Mouse (Mus musculus): ENCODE measurements at regions not wholly inside any gene's neighbourhood (a gene's known extent, or its start where the extent isn't known, plus 50 kb on each side); places are given as distances from the start of the nearest gene placed in this dataset.

DNA sequence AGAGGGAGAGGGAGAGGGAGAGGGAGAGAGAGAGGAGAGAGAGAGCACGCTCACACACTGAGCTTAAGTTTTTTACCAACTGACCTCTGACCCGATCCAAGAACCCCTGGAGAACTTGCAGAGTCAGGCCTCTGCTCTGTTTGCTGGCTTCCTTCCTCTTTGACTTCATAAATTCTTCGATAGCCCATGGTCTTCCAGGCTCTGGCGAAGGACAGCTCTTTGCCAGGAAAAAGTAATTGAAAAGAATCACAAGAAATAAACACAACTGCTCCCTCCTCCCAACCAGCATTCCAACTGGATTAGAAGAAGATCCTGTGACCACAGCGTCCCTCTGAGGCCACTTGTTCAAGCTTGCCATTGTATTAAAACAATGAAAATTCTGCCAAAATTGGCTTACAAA, 182.8 kb downstream of the Tmem132e start:
- no peak overlapping the region for H3K27ac ChIP-seq (ENCODE audit: insufficient read depth, low read length)
- H3K4me1 ChIP-seq (ENCODE audit: control insufficient read depth, insufficient read depth, insufficient read length) = no peaks in the 10 kb centered on the region
- DNase-seq (ENCODE audit: low read depth in 1 of 2, low spot score in 2 of 2) = no peak
- no peaks in the 10 kb centered on the region for H3K27me3 ChIP-seq (ENCODE audit: control insufficient read depth, insufficient read depth, low read length)
- TF ChIP-seq CTCF (IDR thresholded peaks at IDR 0.05; ENCODE audit: extremely low read depth, insufficient read depth, insufficient read length, insufficient replicate concordance) (no peak), POLR2A (IDR thresholded peaks at IDR 0.05; ENCODE audit: low read depth, low read length) (no peak)
- no peaks in the 10 kb centered on the region for H3K36me3 ChIP-seq (ENCODE audit: control insufficient read depth, insufficient read depth, low read length)
- WGBS = 28% methylated on average over 5 of the region's 5 CpGs
- no peak overlapping the region for H3K4me3 ChIP-seq (ENCODE audit: extremely low read depth, insufficient read depth, insufficient read length)

GRCm38 (mm10) chr11:82569819-82570218, 181.1 kb downstream of the Tmem132e start:
- no peak for TF ChIP-seq POLR2A (IDR thresholded peaks at IDR 0.05; ENCODE audit: low read depth, low read length)
- TF ChIP-seq CTCF (IDR thresholded peaks at IDR 0.05; ENCODE audit: extremely low read depth, insufficient read depth, insufficient read length, insufficient replicate concordance) = no peak
- H3K36me3 ChIP-seq (ENCODE audit: control insufficient read depth, insufficient read depth, low read length) = no peaks in the 10 kb centered on the region
- H3K4me3 ChIP-seq (ENCODE audit: extremely low read depth, insufficient read depth, insufficient read length) = no peak overlapping the region
- H3K27me3 ChIP-seq (ENCODE audit: control insufficient read depth, insufficient read depth, low read length) = no peaks in the 10 kb centered on the region
- DNase-seq (ENCODE audit: low read depth in 1 of 2, low spot score in 2 of 2) = no peak
- no peak overlapping the region for H3K27ac ChIP-seq (ENCODE audit: insufficient read depth, low read length)
- no peaks in the 10 kb centered on the region for H3K4me1 ChIP-seq (ENCODE audit: control insufficient read depth, insufficient read depth, insufficient read length)

GRCm38 (mm10) chr11:82568219-82568676, 179.5 kb downstream of the Tmem132e start:
- Histone ChIP-seq H3K4me3 (ENCODE audit: extremely low read depth, insufficient read depth, insufficient read length) (no peak overlapping the region), H3K27ac (ENCODE audit: insufficient read depth, low read length) (no peak overlapping the region), H3K4me1 (ENCODE audit: control insufficient read depth, insufficient read depth, insufficient read length) (no peaks in the 10 kb centered on the region), H3K27me3 (ENCODE audit: control insufficient read depth, insufficient read depth, low read length) (no peaks in the 10 kb centered on the region), H3K36me3 (ENCODE audit: control insufficient read depth, insufficient read depth, low read length) (no peaks in the 10 kb centered on the region)
- 46% methylated on average over 2 of the region's 2 CpGs for WGBS
- TF ChIP-seq CTCF (IDR thresholded peaks at IDR 0.05; ENCODE audit: extremely low read depth, insufficient read depth, insufficient read length, insufficient replicate concordance) (no peak), POLR2A (IDR thresholded peaks at IDR 0.05; ENCODE audit: low read depth, low read length) (no peak)
- DNase-seq (ENCODE audit: low read depth in 1 of 2, low spot score in 2 of 2) = no peak

- DNase-seq (ENCODE audit: low read depth in 1 of 2, low spot score in 2 of 2) = no peak
- TF ChIP-seq CTCF (IDR thresholded peaks at IDR 0.05; ENCODE audit: extremely low read depth, insufficient read depth, insufficient read length, insufficient replicate concordance) (no peak), POLR2A (IDR thresholded peaks at IDR 0.05; ENCODE audit: low read depth, low read length) (no peak)
- Histone ChIP-seq H3K27ac (ENCODE audit: insufficient read depth, low read length) (no peak overlapping the region), H3K4me1 (ENCODE audit: control insufficient read depth, insufficient read depth, insufficient read length) (no peaks in the 10 kb centered on the region), H3K27me3 (ENCODE audit: control insufficient read depth, insufficient read depth, low read length) (no peaks in the 10 kb centered on the region), H3K36me3 (ENCODE audit: control insufficient read depth, insufficient read depth, low read length) (no peaks in the 10 kb centered on the region), H3K4me3 (ENCODE audit: extremely low read depth, insufficient read depth, insufficient read length) (no peak overlapping the region)
- WGBS = 69% methylated on average over 9 of the region's 9 CpGs
Observed at GRCm38 (mm10) chr11:82567014-82567685, 178.4 kb downstream of the Tmem132e start.

DNA sequence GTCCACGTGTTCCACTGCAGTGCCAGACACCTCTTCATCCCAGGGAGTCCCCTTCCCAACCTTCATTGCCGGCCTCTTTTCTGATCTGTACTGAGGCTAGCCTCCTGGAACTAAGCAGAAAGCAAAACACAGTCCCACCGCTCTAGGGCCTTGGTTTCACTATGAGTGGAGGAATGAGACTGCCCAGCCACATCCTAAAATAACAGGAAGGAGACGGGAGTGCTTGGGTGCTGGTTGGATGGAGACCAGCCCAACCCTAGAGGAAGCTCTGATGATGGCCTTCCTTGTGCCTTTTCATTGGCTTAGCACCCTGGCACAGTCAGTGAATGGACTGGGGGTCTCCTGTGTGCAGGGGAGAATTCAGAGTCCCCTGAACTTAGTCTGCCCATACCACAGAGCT, 177.4 kb downstream of the Tmem132e start:
- DNase-seq (ENCODE audit: low read depth in 1 of 2, low spot score in 2 of 2) = no peak
- Histone ChIP-seq H3K36me3 (ENCODE audit: control insufficient read depth, insufficient read depth, low read length) (no peaks in the 10 kb centered on the region), H3K4me3 (ENCODE audit: extremely low read depth, insufficient read depth, insufficient read length) (no peak overlapping the region), H3K27ac (ENCODE audit: insufficient read depth, low read length) (no peak overlapping the region), H3K27me3 (ENCODE audit: control insufficient read depth, insufficient read depth, low read length) (no peaks in the 10 kb centered on the region), H3K4me1 (ENCODE audit: control insufficient read depth, insufficient read depth, insufficient read length) (no peaks in the 10 kb centered on the region)
- 40% methylated on average over 4 of the region's 4 CpGs for WGBS
- TF ChIP-seq POLR2A (IDR thresholded peaks at IDR 0.05; ENCODE audit: low read depth, low read length) = no peak
- TF ChIP-seq CTCF (IDR thresholded peaks at IDR 0.05; ENCODE audit: extremely low read depth, insufficient read depth, insufficient read length, insufficient replicate concordance) = no peak

DNA sequence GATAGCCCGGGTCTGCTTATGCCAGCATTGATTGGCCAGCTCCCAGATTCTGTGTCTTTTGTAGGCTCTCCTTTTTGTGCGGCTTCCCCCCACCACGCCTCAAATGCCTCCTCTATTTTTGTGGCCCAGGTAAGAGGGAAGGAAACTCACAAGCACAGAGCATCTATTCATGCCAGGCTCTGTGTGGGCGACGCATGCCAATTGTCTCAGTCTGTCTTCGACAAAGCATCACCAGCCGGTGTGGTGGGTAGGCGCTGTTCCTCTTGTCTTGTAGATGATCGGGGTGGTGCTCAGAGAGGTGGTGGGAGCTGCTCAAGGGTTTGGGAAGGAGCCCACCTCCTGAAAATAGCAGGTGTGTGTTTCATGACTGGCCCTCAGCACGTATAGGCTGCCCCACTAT, 175.5 kb downstream of the Tmem132e start:
- no peak for TF ChIP-seq POLR2A (IDR thresholded peaks at IDR 0.05; ENCODE audit: low read depth, low read length)
- no peak for TF ChIP-seq CTCF (IDR thresholded peaks at IDR 0.05; ENCODE audit: extremely low read depth, insufficient read depth, insufficient read length, insufficient replicate concordance)
- Histone ChIP-seq H3K27ac (ENCODE audit: insufficient read depth, low read length) (no peak overlapping the region), H3K4me1 (ENCODE audit: control insufficient read depth, insufficient read depth, insufficient read length) (no peaks in the 10 kb centered on the region), H3K36me3 (ENCODE audit: control insufficient read depth, insufficient read depth, low read length) (no peaks in the 10 kb centered on the region), H3K4me3 (ENCODE audit: extremely low read depth, insufficient read depth, insufficient read length) (no peak overlapping the region), H3K27me3 (ENCODE audit: control insufficient read depth, insufficient read depth, low read length) (no peaks in the 10 kb centered on the region)
- no peak for DNase-seq (ENCODE audit: low read depth in 1 of 2, low spot score in 2 of 2)
- WGBS = 84% methylated on average over 10 of the region's 10 CpGs

DNA sequence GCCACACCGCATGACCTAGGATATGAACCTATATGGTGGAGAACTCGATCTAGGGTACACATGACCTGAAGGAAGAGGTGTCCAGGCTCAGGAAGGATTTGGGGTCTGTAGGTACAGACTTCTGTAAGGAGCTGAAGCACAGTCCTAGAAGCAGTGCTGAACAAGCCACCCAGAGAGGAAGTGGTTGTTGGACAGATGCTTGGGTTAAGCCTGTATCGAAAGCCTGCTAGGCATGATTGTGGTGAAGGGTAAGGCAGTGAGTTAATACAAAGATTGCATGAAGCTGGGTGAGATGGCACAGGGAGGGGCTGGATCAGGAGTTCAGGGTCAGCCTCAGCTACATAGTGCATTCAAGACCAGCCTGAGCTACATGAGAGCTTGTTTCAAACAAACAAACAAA, 153.3 kb downstream of the Tmem132e start:
- Histone ChIP-seq H3K27me3 (ENCODE audit: control insufficient read depth, insufficient read depth, low read length) (no peaks in the 10 kb centered on the region), H3K4me1 (ENCODE audit: control insufficient read depth, insufficient read depth, insufficient read length) (no peaks in the 10 kb centered on the region; the same call in 1 of the 2 replicates), H3K36me3 (ENCODE audit: control insufficient read depth, insufficient read depth, low read length) (no peaks in the 10 kb centered on the region), H3K27ac (ENCODE audit: insufficient read depth, low read length) (no peak overlapping the region), H3K4me3 (ENCODE audit: extremely low read depth, insufficient read depth, insufficient read length) (no peak overlapping the region)
- 12% methylated on average over 3 of the region's 3 CpGs for WGBS
- no peak for DNase-seq (ENCODE audit: low read depth in 1 of 2, low spot score in 2 of 2)
- TF ChIP-seq CTCF (IDR thresholded peaks at IDR 0.05; ENCODE audit: extremely low read depth, insufficient read depth, insufficient read length, insufficient replicate concordance) (no peak), POLR2A (IDR thresholded peaks at IDR 0.05; ENCODE audit: low read depth, low read length) (no peak)
